Mouse (Mus musculus) lung, embryonic 14.5 days (tissue): ENCODE data around the gene Tmem270. TPM values are rescaled to one million over a fixed set of nuclear protein-coding genes. Genes with fewer than 3 reads are reported as not detected.
A peak's percentile ranks its signal among the peaks of the same experiment; 100 is the strongest.

ENCODE experiments used
- ATAC-seq: fragments of 200-750 bp; cut with Nextera tagmentation; 2 replicates; pipeline ENCODE4 v1.8.0; 2017; ENCODE audit warnings: mild to moderate bottlenecking, moderate TSS enrichment, moderate library complexity; ENCODE audit not compliant: insufficient read depth
- DNase-seq: peaks from one replicate; pipeline ENCODE4 v3.0.0-alpha.2; 2015
- H3K27ac ChIP-seq: fragments of 300-500 bp; sonication (generic); 2 replicates; pipeline ENCODE4 v1.5.1; 2014; ENCODE audit warnings: low read depth, mild to moderate bottlenecking, moderate library complexity
- H3K27me3 ChIP-seq: fragments of 300-500 bp; sonication (generic); 2 replicates; pipeline ENCODE4 v1.6.1; 2014; ENCODE audit warnings: low read length, control low read depth; ENCODE audit not compliant: insufficient read depth
- H3K36me3 ChIP-seq: fragments of 300-500 bp; sonication (generic); 2 replicates; pipeline ENCODE4 v1.6.1; 2014; ENCODE audit warnings: control low read depth; ENCODE audit not compliant: insufficient read depth
- H3K4me1 ChIP-seq: fragments of 300-500 bp; sonication (generic); 2 replicates; pipeline ENCODE4 v1.6.1; 2014; ENCODE audit warnings: antibody characterized with exemption, control low read depth; ENCODE audit not compliant: insufficient read depth
- H3K4me2 ChIP-seq: fragments of 300-500 bp; sonication (generic); 2 replicates; pipeline ENCODE4 v1.6.1; 2014; ENCODE audit warnings: mild to moderate bottlenecking
- H3K4me3 ChIP-seq: fragments of 300-500 bp; sonication (generic); 2 replicates; pipeline ENCODE4 v1.5.1; 2014; ENCODE audit warnings: low read depth, low read length
- H3K9ac ChIP-seq: fragments of 300-500 bp; sonication (generic); 2 replicates; pipeline ENCODE4 v1.6.1; 2014
- H3K9me3 ChIP-seq: fragments of 300-500 bp; sonication (generic); 2 replicates; pipeline ENCODE4 v1.6.1; 2016; ENCODE audit warnings: low read depth, low read length, control low read depth
- CTCF ChIP-seq: IDR thresholded peaks from 2 replicates; pipeline ENCODE4 v1.5.1; 2016; ENCODE audit warnings: antibody characterized with exemption, low read depth
- WGBS: fragments of 180-500 bp; shearing (Covaris S2); extraction: QIAGEN DNeasy Blood & Tissue Kit; methylation state at CpG from one replicate; pipeline ENCODE4 v1.1.7; 2014; 5-methylcytosine and 5-hydroxymethylcytosine counted together
- polyA plus RNA-seq: library from polyadenylated mRNA; unstranded; fragments of >200 nt; fragmentation: Nextera tagmentation; extraction: Ambion mirVana; gene quantifications from 2 replicates; pipeline ENCODE4 v1.2.1, GENCODE M21; 2014

Tmem270 gene
- polyA plus RNA-seq, 1 experiment from 2014 or later: not detected

- DNase-seq: peak; percentile 73
- peaks cover 7% of the 10 kb centered on the region; the same call in 1 of the 2 replicates for H3K4me1 ChIP-seq
- TF ChIP-seq CTCF: no peak
- H3K4me3 ChIP-seq: no peak overlapping the region
- peak overlapping the region; percentile 50; the same call in 1 of the 2 replicates for H3K27ac ChIP-seq
- H3K9ac ChIP-seq: no peak overlapping the region
- H3K9me3 ChIP-seq: no peaks in the 10 kb centered on the region
- H3K4me2 ChIP-seq: no peak overlapping the region
- peak; percentile 76 for ATAC-seq
- no peaks in the 10 kb centered on the region for H3K36me3 ChIP-seq
- H3K27me3 ChIP-seq: no peaks in the 10 kb centered on the region
- 42% methylated on average over 21 of the region's 21 CpGs for WGBS
These were observed 32.3 kb downstream of the Tmem270 start for GRCm38 (mm10) chr5:134873956-134874879.

GRCm38 (mm10) chr5:134873034-134873433, 33.5 kb downstream of the Tmem270 start:
- Histone ChIP-seq H3K4me1 (peaks cover 7% of the 10 kb centered on the region), H3K9me3 (no peaks in the 10 kb centered on the region), H3K27ac (no peak overlapping the region), H3K27me3 (no peaks in the 10 kb centered on the region), H3K9ac (no peak overlapping the region), H3K4me3 (no peak overlapping the region), H3K4me2 (no peak overlapping the region), H3K36me3 (no peaks in the 10 kb centered on the region)
- 76% methylated on average over 8 of the region's 8 CpGs for WGBS
- DNase-seq (no peak), ATAC-seq (no peak)
- TF ChIP-seq CTCF: no peak

- DNase-seq (peak; percentile 42), ATAC-seq (no peak)
- peaks cover 7% of the 10 kb centered on the region for H3K4me1 ChIP-seq
- H3K27ac ChIP-seq: no peak overlapping the region
- no peaks in the 10 kb centered on the region for H3K36me3 ChIP-seq
- no peaks in the 10 kb centered on the region for H3K27me3 ChIP-seq
- 47% methylated on average over 5 of the region's 5 CpGs for WGBS
- no peaks in the 10 kb centered on the region for H3K9me3 ChIP-seq
- H3K4me3 ChIP-seq: no peak overlapping the region
- H3K9ac ChIP-seq: no peak overlapping the region
- TF ChIP-seq CTCF: no peak
- H3K4me2 ChIP-seq: no peak overlapping the region
These were observed 33.9 kb downstream of the Tmem270 start for GRCm38 (mm10) chr5:134872597-134872996.

GRCm38 (mm10) chr5:134868506-134868905, 38.0 kb downstream of the Tmem270 start:
- Histone ChIP-seq H3K4me3 (no peak overlapping the region), H3K27me3 (no peaks in the 10 kb centered on the region), H3K4me1 (peaks cover 7% of the 10 kb centered on the region; the same call in 1 of the 2 replicates), H3K4me2 (no peak overlapping the region), H3K9ac (no peak overlapping the region), H3K36me3 (no peaks in the 10 kb centered on the region), H3K27ac (no peak overlapping the region), H3K9me3 (no peaks in the 10 kb centered on the region)
- 65% methylated on average over 5 of the region's 5 CpGs for WGBS
- no peak for TF ChIP-seq CTCF
- ATAC-seq: no peak
- no peak for DNase-seq

- H3K36me3 ChIP-seq: no peaks in the 10 kb centered on the region
- no peak overlapping the region for H3K4me3 ChIP-seq
- H3K9ac ChIP-seq: no peak overlapping the region
- peak; percentile 19 for DNase-seq
- 25% methylated on average over 18 of the region's 18 CpGs for WGBS
- no peaks in the 10 kb centered on the region for H3K27me3 ChIP-seq
- no peak for TF ChIP-seq CTCF
- ATAC-seq: peak; percentile 57; the same call in 1 of the 2 replicates
- peaks cover 4% of the 10 kb centered on the region; the same call in 1 of the 2 replicates for H3K4me1 ChIP-seq
- peak overlapping the region; percentile 39 for H3K4me2 ChIP-seq
- peak overlapping the region; percentile 24; the same call in 1 of the 2 replicates for H3K27ac ChIP-seq
- H3K9me3 ChIP-seq: no peaks in the 10 kb centered on the region
These were observed 39.0 kb downstream of the Tmem270 start for GRCm38 (mm10) chr5:134867320-134868144.

GRCm38 (mm10) chr5:134865158-134865557, 41.4 kb downstream of the Tmem270 start:
- no peak for ATAC-seq
- Histone ChIP-seq H3K9ac (no peak overlapping the region), H3K9me3 (no peaks in the 10 kb centered on the region), H3K4me2 (no peak overlapping the region), H3K4me3 (no peak overlapping the region), H3K27ac (no peak overlapping the region), H3K4me1 (peaks cover 8% of the 10 kb centered on the region; the same call in 1 of the 2 replicates), H3K27me3 (no peaks in the 10 kb centered on the region), H3K36me3 (no peaks in the 10 kb centered on the region)
- 52% methylated on average over 8 of the region's 8 CpGs for WGBS
- peak; percentile 53 for DNase-seq
- TF ChIP-seq CTCF: peak; percentile 40; the same call in 1 of the 2 replicates
